Mouse (Mus musculus) brain, embryonic 14.5 days (tissue): Measurements from ENCODE around the gene Olfr524. TPM values are rescaled to one million over a fixed set of nuclear protein-coding genes. Genes with fewer than 3 reads are reported as not detected.

Experiments used
- DNase-seq: peaks from one replicate; pipeline ENCODE4 v3.0.0-alpha.2; 2011; ENCODE audit warnings: low read depth
- CTCF ChIP-seq: fragments of 200-500 bp; IDR thresholded peaks from 2 replicates; pipeline ENCODE4 v1.5.1; 2012; ENCODE audit warnings: inconsistent platforms, mild to moderate bottlenecking, moderate library complexity, borderline replicate concordance; ENCODE audit not compliant: insufficient read depth, insufficient read length; ENCODE audit errors: extremely low read depth
- POLR2A ChIP-seq: fragments of 200-500 bp; IDR thresholded peaks from 2 replicates; pipeline ENCODE4 v1.6.1; 2012; ENCODE audit warnings: mild to moderate bottlenecking, inconsistent platforms, borderline replicate concordance; ENCODE audit not compliant: poor library complexity, insufficient read depth, insufficient read length, severe bottlenecking; ENCODE audit errors: extremely low read depth
- polyA plus RNA-seq: library from polyadenylated mRNA; depleted of rRNA; stranded (reverse); fragments of >200 nt; gene quantifications from 2 replicates; pipeline ENCODE4 v1.2.3, GENCODE M21; 2012

The Olfr524 gene
- polyA plus RNA-seq, 1 experiment: not detected

- DNase-seq: no peak
- TF ChIP-seq POLR2A (no peak), CTCF (no peak)
These were observed 4.7 kb downstream of the Olfr524 start for GRCm38 (mm10) chr7:140201090-140201489.

GRCm38 (mm10) chr7:140196002-140196401 lies 9.8 kb downstream of the Olfr524 start:
- DNase-seq: no peak

GRCm38 (mm10) chr7:140194031-140194430 lies 11.7 kb downstream of the Olfr524 start:
- DNase-seq: no peak

More at GRCm38 (mm10) chr7:140196002-140196401, 9.8 kb downstream of the Olfr524 start:
- TF ChIP-seq POLR2A (no peak), CTCF (no peak)

GRCm38 (mm10) chr7:140192851-140193250 lies 12.9 kb downstream of the Olfr524 start:
- TF ChIP-seq CTCF (no peak), POLR2A (no peak)
- no peak for DNase-seq

More at GRCm38 (mm10) chr7:140194031-140194430, 11.7 kb downstream of the Olfr524 start:
- TF ChIP-seq POLR2A (no peak), CTCF (no peak)

- TF ChIP-seq CTCF (no peak), POLR2A (no peak)
- DNase-seq: no peak
These were observed 13.3 kb downstream of the Olfr524 start for GRCm38 (mm10) chr7:140192445-140192844.

GRCm38 (mm10) chr7:140190435-140190834 lies 15.3 kb downstream of the Olfr524 start:
- TF ChIP-seq CTCF: no peak
- no peak for TF ChIP-seq POLR2A
- DNase-seq: no peak

GRCm38 (mm10) chr7:140188391-140189328 lies 17.1 kb downstream of the Olfr524 start:
- DNase-seq: peak; percentile 58
- no peak for TF ChIP-seq POLR2A
- TF ChIP-seq CTCF: 0 out of 2 replicates have a peak, but pooled peaks have one; percentile 16

GRCm38 (mm10) chr7:140187721-140188390 lies 17.9 kb downstream of the Olfr524 start:
- TF ChIP-seq CTCF (no peak), POLR2A (no peak)
- DNase-seq: no peak

GRCm38 (mm10) chr7:140186646-140187620 lies 18.8 kb downstream of the Olfr524 start:
- TF ChIP-seq POLR2A (no peak), CTCF (peak; percentile 34; the same call in 1 of the 2 replicates)
- DNase-seq: peak; percentile 17

GRCm38 (mm10) chr7:140184206-140184605 lies 21.6 kb downstream of the Olfr524 start:
- DNase-seq: no peak
- TF ChIP-seq CTCF (no peak), POLR2A (no peak)

GRCm38 (mm10) chr7:140180692-140181091 lies 25.1 kb downstream of the Olfr524 start:
- TF ChIP-seq POLR2A (no peak), CTCF (no peak)
- no peak for DNase-seq

- TF ChIP-seq CTCF (no peak), POLR2A (no peak)
These were observed 26.6 kb downstream of the Olfr524 start for GRCm38 (mm10) chr7:140179176-140179575.

GRCm38 (mm10) chr7:140172936-140173335 lies 32.8 kb downstream of the Olfr524 start, which contains the start of gene Olfr523:
TSS of gene Olfr523 (plus strand) at chr7:140173217.
- no peak for DNase-seq

More at GRCm38 (mm10) chr7:140179176-140179575, 26.6 kb downstream of the Olfr524 start:
- DNase-seq: no peak

More at GRCm38 (mm10) chr7:140172936-140173335, 32.8 kb downstream of the Olfr524 start, which contains the start of gene Olfr523:
- TF ChIP-seq POLR2A (no peak), CTCF (no peak)
